Mouse (Mus musculus): ENCODE results near the gene Soga1. TPM values are rescaled to one million over a fixed set of nuclear protein-coding genes. Genes with fewer than 3 reads are reported as not detected.

The Soga1 gene
- polyA plus RNA-seq, 1 experiment from 2014 or later: 0.57 TPM

GRCm38 (mm10) chr2:156990727-156991431, 88.2 kb downstream of the Soga1 start:
- no peak for DNase-seq (ENCODE audit: low spot score)

- DNase-seq (ENCODE audit: low spot score): no peak
Measured at GRCm38 (mm10) chr2:156987316-156987715, 91.7 kb downstream of the Soga1 start.

GRCm38 (mm10) chr2:156982864-156983263, 96.2 kb downstream of the Soga1 start:
- DNase-seq (ENCODE audit: low spot score): no peak

- DNase-seq (ENCODE audit: low spot score): no peak
Measured at GRCm38 (mm10) chr2:156981291-156981690, 97.8 kb downstream of the Soga1 start.

- no peak for DNase-seq (ENCODE audit: low spot score)
Measured at GRCm38 (mm10) chr2:156980059-156980458, 99.0 kb downstream of the Soga1 start.

GRCm38 (mm10) chr2:156976711-156977110, 102.3 kb downstream of the Soga1 start:
- DNase-seq (ENCODE audit: low spot score): no peak

GRCm38 (mm10) chr2:156974967-156975366, 104.1 kb downstream of the Soga1 start:
- peak; percentile 70 for DNase-seq (ENCODE audit: low spot score)

GRCm38 (mm10) chr2:156973316-156974100, 105.5 kb downstream of the Soga1 start:
- no peak for DNase-seq (ENCODE audit: low spot score)

GRCm38 (mm10) chr2:156970253-156970652, 108.8 kb downstream of the Soga1 start:
- DNase-seq (ENCODE audit: low spot score): peak; percentile 52

GRCm38 (mm10) chr2:156968501-156968900, 110.6 kb downstream of the Soga1 start:
- no peak for DNase-seq (ENCODE audit: low spot score)

GRCm38 (mm10) chr2:156967388-156967787, 111.7 kb downstream of the Soga1 start:
- DNase-seq (ENCODE audit: low spot score): no peak

Other genes with a start within 250 kb of the Soga1 start
- 17.2 and 19.2 TPM in 2 replicates for gene Tgif2, start 239.2 kb downstream of the Soga1 start, polyA plus RNA-seq (2015; fragmentation: Nextera tagmentation; extraction: Ambion mirVana)
- gene 4930518I15Rik, start 221.3 kb downstream of the Soga1 start, polyA plus RNA-seq (2015; fragmentation: Nextera tagmentation; extraction: Ambion mirVana): 4.3 and 8.4 TPM in 2 replicates
- 178 and 179 TPM in 2 replicates for gene Rab5if, start 216.1 kb downstream of the Soga1 start, polyA plus RNA-seq (2015; fragmentation: Nextera tagmentation; extraction: Ambion mirVana)
- gene Sla2, start 192.1 kb downstream of the Soga1 start, polyA plus RNA-seq (2015; fragmentation: Nextera tagmentation; extraction: Ambion mirVana): 104 and 115 TPM in 2 replicates
- gene Ndrg3, start 87.2 kb downstream of the Soga1 start, polyA plus RNA-seq (2015; fragmentation: Nextera tagmentation; extraction: Ambion mirVana): 125 and 141 TPM in 2 replicates
- 30.9 and 31.3 TPM in 2 replicates for gene Dsn1, start 72.1 kb downstream of the Soga1 start, polyA plus RNA-seq (2015; fragmentation: Nextera tagmentation; extraction: Ambion mirVana)
- gene Tldc2, start 7.8 kb upstream of the Soga1 start, polyA plus RNA-seq (2015; fragmentation: Nextera tagmentation; extraction: Ambion mirVana): not detected in 2 replicates
- 23.5 and 25.5 TPM in 2 replicates for gene Samhd1, start 56.0 kb upstream of the Soga1 start, polyA plus RNA-seq (2015; fragmentation: Nextera tagmentation; extraction: Ambion mirVana)
- 36.5 and 40.7 TPM in 2 replicates for gene Rbl1, start 125.3 kb upstream of the Soga1 start, polyA plus RNA-seq (2015; fragmentation: Nextera tagmentation; extraction: Ambion mirVana)
- gene Rpn2, start 199.8 kb upstream of the Soga1 start, polyA plus RNA-seq (2015; fragmentation: Nextera tagmentation; extraction: Ambion mirVana): 160 and 169 TPM in 2 replicates
- gene Mroh8, start 200.3 kb upstream of the Soga1 start, polyA plus RNA-seq (2015; fragmentation: Nextera tagmentation; extraction: Ambion mirVana): 0.36 and 0.49 TPM in 2 replicates